In the genomic region with DNA sequence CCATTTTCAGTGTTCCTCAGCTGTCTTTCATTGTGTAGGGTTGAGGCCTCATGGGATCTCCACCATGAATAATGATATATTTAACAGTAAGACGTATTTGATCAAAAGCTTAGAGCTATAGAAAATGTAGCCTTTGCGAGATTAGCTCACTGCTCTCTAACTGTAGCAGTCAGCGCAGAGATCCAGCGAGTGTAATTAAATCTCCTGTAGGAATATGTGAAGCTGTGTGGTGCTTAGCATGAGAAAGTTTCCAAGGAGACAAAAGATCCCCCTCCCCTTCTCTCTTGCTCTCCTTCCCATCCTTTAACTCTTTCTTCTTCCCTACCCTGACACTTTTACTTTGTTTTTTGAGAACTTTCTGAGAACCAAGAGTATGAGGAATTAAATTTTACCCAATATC, we compare ENCODE assay signal across 30 mouse cellular contexts.
A peak's percentile ranks its signal among the peaks of the same experiment; 100 is the strongest.
DNase-seq lines count a peak whose midpoint lies in the region; ATAC-seq and TF ChIP-seq lines count a peak whose summit lies in the region.
"Had no signal": no experiment of that assay in that cellular context is flagged by ENCODE, and none has a peak within 500 bp of the region (broad histone marks: within the 10 kb centered on the region; RNA-seq: fewer than 3 reads in every experiment).

No protein-coding gene starts in this region.

- no peaks in the 10 kb centered on the region for H3K36me3 ChIP-seq in forebrain, embryonic 14.5 days (ENCODE audit: control insufficient read depth, insufficient read depth, low read length)
- no peaks in the 10 kb centered on the region for H3K36me3 ChIP-seq in forebrain, embryonic 13.5 days (ENCODE audit: poor library complexity, severe bottlenecking)
- no peaks in the 10 kb centered on the region for H3K36me3 ChIP-seq in hindbrain, embryonic 13.5 days
- no peaks in the 10 kb centered on the region for H3K36me3 ChIP-seq in hindbrain, postnatal 0 days (ENCODE audit: insufficient read depth, low read length)
- H3K36me3 ChIP-seq in midbrain, embryonic 14.5 days (ENCODE audit: control insufficient read depth, insufficient read depth, low read length), result no peaks in the 10 kb centered on the region
- no peaks in the 10 kb centered on the region for H3K36me3 ChIP-seq in midbrain, embryonic 15.5 days (replicated peaks)
- H3K36me3 ChIP-seq: embryonic facial prominence, embryonic 15.5 days; forebrain, embryonic 12.5 days; G1E; heart, embryonic 12.5 days; heart, embryonic 15.5 days; hindbrain, embryonic 10.5 days had no signal

- no peaks in the 10 kb centered on the region for H3K9me3 ChIP-seq in forebrain, embryonic 14.5 days (replicated peaks; ENCODE audit: control insufficient read depth, low read length)
- no peaks in the 10 kb centered on the region for H3K9me3 ChIP-seq in forebrain, embryonic 13.5 days (replicated peaks)
- H3K9me3 ChIP-seq in hindbrain, embryonic 13.5 days, result no peaks in the 10 kb centered on the region
- H3K9me3 ChIP-seq in hindbrain, postnatal 0 days (ENCODE audit: low read length), result no peaks in the 10 kb centered on the region
- H3K9me3 ChIP-seq in midbrain, embryonic 14.5 days (ENCODE audit: control insufficient read depth, low read length), result no peaks in the 10 kb centered on the region
- no peaks in the 10 kb centered on the region for H3K9me3 ChIP-seq in midbrain, embryonic 15.5 days
- H3K9me3 ChIP-seq: embryonic facial prominence, embryonic 15.5 days; forebrain, embryonic 12.5 days; heart, embryonic 12.5 days; heart, embryonic 15.5 days; hindbrain, embryonic 10.5 days had no signal

- peak; percentile 11 for DNase-seq in forebrain, embryonic 14.5 days (ENCODE audit: low spot score)
- DNase-seq in hindbrain, postnatal 0 days (ENCODE audit: low spot score), result no peak
- DNase-seq in midbrain, embryonic 14.5 days, result peak; percentile 46
- peak; percentile 3 for DNase-seq in brain, embryonic 18.5 days (ENCODE audit: low read depth, low spot score)
- DNase-seq: adrenal gland, postnatal 10 days; adrenal gland, postnatal 36 days; B cell, adult 2 months; cerebellum, adult 11-12 months; cerebellum, adult 8-10 months; cerebellum, postnatal 10 days; cerebellum, postnatal 36 days; embryo, embryonic 11 days; gastrocnemius, postnatal 25 days; heart, adult 18-20 months; heart, postnatal 10 days; heart, postnatal 36 days had no signal

- no peaks in the 10 kb centered on the region for H3K4me1 ChIP-seq in forebrain, embryonic 14.5 days (ENCODE audit: control insufficient read depth, insufficient read depth, low read length)
- no peaks in the 10 kb centered on the region for H3K4me1 ChIP-seq in forebrain, embryonic 13.5 days
- H3K4me1 ChIP-seq in hindbrain, embryonic 13.5 days (replicated peaks), result no peaks in the 10 kb centered on the region
- no peaks in the 10 kb centered on the region for H3K4me1 ChIP-seq in hindbrain, postnatal 0 days (ENCODE audit: insufficient read depth, low read length)
- H3K4me1 ChIP-seq in midbrain, embryonic 14.5 days (ENCODE audit: control insufficient read depth, insufficient read depth, low read length), result no peaks in the 10 kb centered on the region
- H3K4me1 ChIP-seq in midbrain, embryonic 15.5 days, result no peaks in the 10 kb centered on the region
- H3K4me1 ChIP-seq: embryonic facial prominence, embryonic 15.5 days; forebrain, embryonic 12.5 days; heart, embryonic 12.5 days; heart, embryonic 15.5 days; hindbrain, embryonic 10.5 days had no signal

- H3K4me3 ChIP-seq in forebrain, embryonic 14.5 days (ENCODE audit: low read depth, low read length), result no peak overlapping the region
- no peak overlapping the region for H3K4me3 ChIP-seq in forebrain, embryonic 13.5 days
- H3K4me3 ChIP-seq in hindbrain, embryonic 13.5 days, result no peak overlapping the region
- no peak overlapping the region for H3K4me3 ChIP-seq in hindbrain, postnatal 0 days (ENCODE audit: low read length)
- H3K4me3 ChIP-seq in midbrain, embryonic 14.5 days (replicated peaks; ENCODE audit: low read depth, low read length), result no peak overlapping the region
- no peak overlapping the region for H3K4me3 ChIP-seq in midbrain, embryonic 15.5 days
- H3K4me3 ChIP-seq: embryonic facial prominence, embryonic 15.5 days; forebrain, embryonic 12.5 days; heart, embryonic 12.5 days; heart, embryonic 15.5 days; hindbrain, embryonic 10.5 days had no signal

- no peak overlapping the region for H3K27ac ChIP-seq in forebrain, embryonic 14.5 days (ENCODE audit: low read depth, low read length)
- H3K27ac ChIP-seq in forebrain, embryonic 13.5 days, result no peak overlapping the region
- H3K27ac ChIP-seq in hindbrain, embryonic 13.5 days, result no peak overlapping the region
- H3K27ac ChIP-seq in hindbrain, postnatal 0 days, result no peak overlapping the region
- H3K27ac ChIP-seq in midbrain, embryonic 14.5 days (replicated peaks; ENCODE audit: low read depth, low read length), result no peak overlapping the region
- H3K27ac ChIP-seq in midbrain, embryonic 15.5 days, result no peak overlapping the region
- H3K27ac ChIP-seq: embryonic facial prominence, embryonic 15.5 days; forebrain, embryonic 12.5 days; heart, embryonic 15.5 days; hindbrain, embryonic 10.5 days had no signal

- no peak overlapping the region for H3K4me2 ChIP-seq in forebrain, embryonic 14.5 days (ENCODE audit: low read length)
- H3K4me2 ChIP-seq in forebrain, embryonic 13.5 days, result no peak overlapping the region
- no peak overlapping the region for H3K4me2 ChIP-seq in hindbrain, embryonic 13.5 days
- no peak overlapping the region for H3K4me2 ChIP-seq in hindbrain, postnatal 0 days (ENCODE audit: low read depth, low read length)
- no peak overlapping the region for H3K4me2 ChIP-seq in midbrain, embryonic 14.5 days (ENCODE audit: low read length)
- H3K4me2 ChIP-seq in midbrain, embryonic 15.5 days, result no peak overlapping the region
- H3K4me2 ChIP-seq: embryonic facial prominence, embryonic 15.5 days; forebrain, embryonic 12.5 days; heart, embryonic 12.5 days; heart, embryonic 15.5 days had no signal

- WGBS in forebrain, embryonic 14.5 days, result 52% methylated on average over 4 of the region's 4 CpGs
- 60% methylated on average over 4 of the region's 4 CpGs for WGBS in forebrain, embryonic 13.5 days
- 66% methylated on average over 4 of the region's 4 CpGs for WGBS in hindbrain, embryonic 13.5 days
- WGBS in hindbrain, postnatal 0 days, result 58% methylated on average over 4 of the region's 4 CpGs
- WGBS in midbrain, embryonic 14.5 days, result 44% methylated on average over 4 of the region's 4 CpGs
- 38% methylated on average over 4 of the region's 4 CpGs for whole genome bisulfite sequencing in midbrain, embryonic 15.5 days

- no peak overlapping the region for H3K9ac ChIP-seq in forebrain, embryonic 14.5 days (ENCODE audit: low read length)
- no peak overlapping the region for H3K9ac ChIP-seq in forebrain, embryonic 13.5 days
- no peak overlapping the region for H3K9ac ChIP-seq in hindbrain, embryonic 13.5 days
- H3K9ac ChIP-seq in hindbrain, postnatal 0 days (replicated peaks; ENCODE audit: low read length), result no peak overlapping the region
- no peak overlapping the region for H3K9ac ChIP-seq in midbrain, embryonic 14.5 days (replicated peaks; ENCODE audit: low read length)
- no peak overlapping the region for H3K9ac ChIP-seq in midbrain, embryonic 15.5 days
- H3K9ac ChIP-seq: embryonic facial prominence, embryonic 15.5 days; forebrain, embryonic 12.5 days; heart, embryonic 12.5 days; heart, embryonic 15.5 days had no signal

- TF ChIP-seq CTCF in hindbrain, postnatal 0 days (IDR thresholded peaks at IDR 0.05; ENCODE audit: low read depth), result no peak

- H3K27me3 ChIP-seq in forebrain, embryonic 14.5 days (replicated peaks; ENCODE audit: control insufficient read depth, insufficient read depth, low read length), result no peaks in the 10 kb centered on the region
- no peaks in the 10 kb centered on the region for H3K27me3 ChIP-seq in forebrain, embryonic 13.5 days
- H3K27me3 ChIP-seq in hindbrain, embryonic 13.5 days, result no peaks in the 10 kb centered on the region
- no peaks in the 10 kb centered on the region for H3K27me3 ChIP-seq in hindbrain, postnatal 0 days (ENCODE audit: insufficient read depth, low read length)
- H3K27me3 ChIP-seq in midbrain, embryonic 14.5 days (ENCODE audit: control insufficient read depth, insufficient read depth, low read length), result no peaks in the 10 kb centered on the region
- H3K27me3 ChIP-seq in midbrain, embryonic 15.5 days (replicated peaks), result no peaks in the 10 kb centered on the region
- H3K27me3 ChIP-seq: CH12.LX; embryonic facial prominence, embryonic 15.5 days; forebrain, embryonic 12.5 days; heart, embryonic 12.5 days; heart, embryonic 15.5 days; Patski had no signal

- ATAC-seq in forebrain, embryonic 14.5 days, result no peak
- ATAC-seq in forebrain, embryonic 13.5 days, result no peak
- ATAC-seq in hindbrain, embryonic 13.5 days (ENCODE audit: low FRiP score), result 0 out of 2 replicates have a peak, but pooled peaks have one; percentile 32
- no peak for ATAC-seq in hindbrain, postnatal 0 days
- no peak for ATAC-seq in midbrain, embryonic 14.5 days (ENCODE audit: low FRiP score, low TSS enrichment)
- no peak for ATAC-seq in midbrain, embryonic 15.5 days (replicated peaks)
- ATAC-seq: hindbrain, embryonic 16.5 days; inflammation-experienced regulatory T-cells, adult 6 months; intestine, embryonic 16.5 days; Patski had no signal
